Mouse (Mus musculus) MEL (cell line): Measurements from ENCODE around the gene Glt28d2. TPM values are rescaled to one million over a fixed set of nuclear protein-coding genes. Genes with fewer than 3 reads are reported as not detected.

ENCODE experiments used
- DNase-seq: peaks from one replicate; pipeline ENCODE4 v3.0.0; 2011; ENCODE audit warnings: low read depth, low spot score
- H3K27ac ChIP-seq: 2 replicates; pipeline ENCODE4 v1.5.1; 2012; ENCODE audit warnings: low read depth, mild to moderate bottlenecking, control low read depth, low read length, moderate library complexity; ENCODE audit not compliant: control insufficient read depth
- H3K27me3 ChIP-seq, 2 experiments: fragments of 150-350 bp in 1 of 2; sonication (generic) in 1 of 2; 2 replicates each; pipeline ENCODE4 v1.6.1; 2012; ENCODE audit warnings: low read length in 2 of 2, mild to moderate bottlenecking in 2 of 2, improper control_type of control experiment in 1 of 2, moderate library complexity in 1 of 2; ENCODE audit not compliant: insufficient read depth in 2 of 2, control insufficient read depth in 1 of 2
- H3K36me3 ChIP-seq, 2 experiments: 2 replicates each; pipeline ENCODE4 v1.6.1; 2012 to 2014; ENCODE audit warnings: low read length in 2 of 2, improper control_type of control experiment in 1 of 2, inconsistent platforms in 1 of 2, mild to moderate bottlenecking in 1 of 2; ENCODE audit not compliant: insufficient read depth in 2 of 2, control insufficient read depth in 1 of 2
- H3K4me1 ChIP-seq, 2 experiments: fragments of 150-350 bp in 1 of 2; sonication (generic) in 1 of 2; 2 replicates each; pipeline ENCODE4 v1.6.1; 2012; ENCODE audit warnings: low read length in 2 of 2, improper control_type of control experiment in 1 of 2, mild to moderate bottlenecking in 1 of 2; ENCODE audit not compliant: insufficient read depth in 2 of 2, control insufficient read depth in 1 of 2
- H3K4me3 ChIP-seq, 2 experiments: fragments of 150-350 bp in 1 of 2; sonication (generic) in 1 of 2; 2 replicates each; pipeline ENCODE4 v1.5.1; 2012; ENCODE audit warnings: low read depth in 2 of 2, low read length in 2 of 2, mild to moderate bottlenecking in 2 of 2, moderate library complexity in 2 of 2, control low read depth in 1 of 2, improper control_type of control experiment in 1 of 2; ENCODE audit not compliant: control insufficient read depth in 1 of 2, insufficient read depth in 1 of 2
- H3K79me2 ChIP-seq: 2 replicates; pipeline ENCODE4 v1.6.1; 2012; ENCODE audit warnings: mild to moderate bottlenecking, low read length, moderate library complexity; ENCODE audit not compliant: control insufficient read depth, poor library complexity, insufficient read depth
- H3K9ac ChIP-seq: 2 replicates; pipeline ENCODE4 v1.6.1; 2012; ENCODE audit warnings: low read depth, mild to moderate bottlenecking, control low read depth, low read length, moderate library complexity; ENCODE audit not compliant: control insufficient read depth, poor library complexity, severe bottlenecking
- H3K9me3 ChIP-seq: fragments of 150-350 bp; sonication (generic); replicated peaks from 2 replicates; pipeline ENCODE4 v1.6.1; 2012; ENCODE audit warnings: mild to moderate bottlenecking, low read length, improper control_type of control experiment, moderate library complexity; ENCODE audit not compliant: insufficient read depth
- BHLHE40 ChIP-seq: IDR thresholded peaks from 2 replicates; pipeline ENCODE4 v1.6.1; 2012; ENCODE audit warnings: low read depth, mild to moderate bottlenecking, inconsistent platforms, low read length, improper control_type of control experiment, borderline replicate concordance
- CHD2 ChIP-seq: IDR thresholded peaks from 2 replicates; pipeline ENCODE4 v1.6.1; 2011; ENCODE audit warnings: low read length, improper control_type of control experiment
- CTCF ChIP-seq, 3 experiments: IDR thresholded peaks in 2 of 3; conservative IDR thresholded peaks in 1 of 3; 2 replicates each; pipeline ENCODE4 v1.5.1; 2011 to 2012; ENCODE audit warnings: low read length in 3 of 3, low read depth in 2 of 3, mild to moderate bottlenecking in 2 of 3, improper control_type of control experiment in 1 of 3, inconsistent platforms in 1 of 3, mixed read lengths in 1 of 3, moderate library complexity in 1 of 3; ENCODE audit not compliant: control insufficient read depth in 1 of 3, insufficient read depth in 1 of 3, poor library complexity in 1 of 3, severe bottlenecking in 1 of 3
- E2F4 ChIP-seq: IDR thresholded peaks from 2 replicates; pipeline ENCODE4 v1.6.1; 2011; ENCODE audit warnings: low read depth, low read length, improper control_type of control experiment, borderline replicate concordance
- EP300 ChIP-seq, 2 experiments: IDR thresholded peaks; 2 replicates each; pipeline ENCODE4 v1.6.1; 2011; ENCODE audit warnings: improper control_type of control experiment in 2 of 2, low read length in 2 of 2, low read depth in 1 of 2, mild to moderate bottlenecking in 1 of 2
- ETS1 ChIP-seq: IDR thresholded peaks from 2 replicates; pipeline ENCODE4 v1.6.1; 2012; ENCODE audit warnings: low read depth, mild to moderate bottlenecking, inconsistent platforms, low read length, improper control_type of control experiment, moderate library complexity
- HCFC1 ChIP-seq: IDR thresholded peaks from 2 replicates; pipeline ENCODE4 v1.6.1; 2012; ENCODE audit warnings: low read depth, mild to moderate bottlenecking, inconsistent platforms, low read length, improper control_type of control experiment, moderate library complexity
- KAT2A ChIP-seq: conservative IDR thresholded peaks from 2 replicates; pipeline ENCODE4 v1.6.1; 2012; ENCODE audit warnings: low read depth, low read length, improper control_type of control experiment, inconsistent platforms
- MAFK ChIP-seq: IDR thresholded peaks from 2 replicates; pipeline ENCODE4 v1.6.1; 2011; ENCODE audit warnings: low read depth, mild to moderate bottlenecking, low read length, improper control_type of control experiment, borderline replicate concordance
- MAZ ChIP-seq: IDR thresholded peaks from 2 replicates; pipeline ENCODE4 v1.6.1; 2012; ENCODE audit warnings: low read depth, mild to moderate bottlenecking, inconsistent platforms, low read length, improper control_type of control experiment
- MEF2A ChIP-seq: IDR thresholded peaks from 2 replicates; pipeline ENCODE4 v1.6.1; 2014; ENCODE audit warnings: low read depth, mild to moderate bottlenecking, inconsistent platforms, low read length, improper control_type of control experiment; ENCODE audit not compliant: poor library complexity, insufficient replicate concordance, severe bottlenecking; ENCODE audit errors: extremely low read depth
- MXI1 ChIP-seq: IDR thresholded peaks from 2 replicates; pipeline ENCODE4 v1.6.1; 2011; ENCODE audit warnings: mild to moderate bottlenecking, low read depth, low read length, improper control_type of control experiment
- MYB ChIP-seq: IDR thresholded peaks from 2 replicates; pipeline ENCODE4 v1.6.1; 2011; ENCODE audit warnings: mild to moderate bottlenecking, low read depth, low read length, improper control_type of control experiment
- POLR2A ChIP-seq, 2 experiments: IDR thresholded peaks; 2 replicates each; pipeline ENCODE4 v1.6.1; 2011 to 2012; ENCODE audit warnings: low read length in 2 of 2, mild to moderate bottlenecking in 2 of 2, control low read depth in 1 of 2, improper control_type of control experiment in 1 of 2, low read depth in 1 of 2, moderate library complexity in 1 of 2; ENCODE audit not compliant: control insufficient read depth in 1 of 2, insufficient read depth in 1 of 2, poor library complexity in 1 of 2
- POLR2AphosphoS2 ChIP-seq: IDR thresholded peaks from 2 replicates; pipeline ENCODE4 v1.6.1; 2011; ENCODE audit warnings: low read length, improper control_type of control experiment
- RCOR1 ChIP-seq: IDR thresholded peaks from 2 replicates; pipeline ENCODE4 v1.6.1; 2012; ENCODE audit warnings: low read depth, mild to moderate bottlenecking, inconsistent platforms, low read length, improper control_type of control experiment
- SIN3A ChIP-seq: IDR thresholded peaks from 2 replicates; pipeline ENCODE4 v1.6.1; 2012; ENCODE audit warnings: low read length, improper control_type of control experiment, inconsistent platforms
- SMC3 ChIP-seq: IDR thresholded peaks from 2 replicates; pipeline ENCODE4 v1.6.1; 2011; ENCODE audit warnings: low read depth, low read length, improper control_type of control experiment
- TAL1 ChIP-seq: IDR thresholded peaks from 2 replicates; pipeline ENCODE4 v1.6.1; 2012; ENCODE audit warnings: mild to moderate bottlenecking, inconsistent platforms, low read length, moderate library complexity, mixed read lengths
- TBP ChIP-seq: IDR thresholded peaks from 2 replicates; pipeline ENCODE4 v1.8.0; 2011; ENCODE audit warnings: low read depth, low read length, improper control_type of control experiment
- UBTF ChIP-seq: IDR thresholded peaks from 2 replicates; pipeline ENCODE4 v1.6.1; 2012; ENCODE audit warnings: low read depth, mild to moderate bottlenecking, inconsistent platforms, low read length, improper control_type of control experiment, moderate library complexity, borderline replicate concordance; ENCODE audit not compliant: insufficient read depth
- USF1 ChIP-seq: IDR thresholded peaks from 2 replicates; pipeline ENCODE4 v1.6.1; 2014; ENCODE audit warnings: low read depth, mild to moderate bottlenecking, inconsistent platforms, low read length, improper control_type of control experiment, moderate library complexity
- USF2 ChIP-seq, 2 experiments: IDR thresholded peaks; 2 replicates each; pipeline ENCODE4 v1.6.1; 2011 to 2012; ENCODE audit warnings: improper control_type of control experiment in 2 of 2, low read length in 2 of 2, borderline replicate concordance in 1 of 2, inconsistent platforms in 1 of 2, low read depth in 1 of 2, mild to moderate bottlenecking in 1 of 2; ENCODE audit not compliant: insufficient read depth in 1 of 2
- ZKSCAN1 ChIP-seq: IDR thresholded peaks from 2 replicates; pipeline ENCODE4 v1.6.1; 2012; ENCODE audit warnings: low read depth, mild to moderate bottlenecking, inconsistent platforms, low read length, improper control_type of control experiment, moderate library complexity
- ZNF384 ChIP-seq: IDR thresholded peaks from 2 replicates; pipeline ENCODE4 v1.6.1; 2012; ENCODE audit warnings: low read depth, mild to moderate bottlenecking, inconsistent platforms, low read length, improper control_type of control experiment
- polyA plus RNA-seq, 2 experiments: library from polyadenylated mRNA; stranded (reverse) in 1 of 2; unstranded in 1 of 2; fragments of >175 nt in 1 of 2; fragments of >200 nt in 1 of 2; gene quantifications; 2 replicates each; pipeline versions ENCODE4 v1.2.1 to v1.2.4; 2012; ENCODE audit warnings: low replicate concordance in 2 of 2, low read depth in 1 of 2; ENCODE audit not compliant: insufficient read length in 2 of 2, insufficient read depth in 1 of 2, missing spikeins in 1 of 2
- total RNA-seq: library from RNA; depleted of rRNA; stranded (reverse); fragments of 300-350 nt; gene quantifications from 2 replicates; pipeline ENCODE4 v1.2.3, GENCODE M21; 2012

Glt28d2 gene
- total and polyA plus RNA-seq, 3 experiments, result not detected

GRCm38 (mm10) chr3:85904371-85904770, 17.1 kb upstream of the Glt28d2 start:
- TF ChIP-seq EP300 (IDR thresholded peaks at IDR 0.05; ENCODE audit: low read depth in 1 of 2, low read length in 2 of 2) (no peak), ZKSCAN1 (no peak), MXI1 (no peak), CTCF (IDR thresholded peaks at IDR 0.05 in 2 of 3, conservative IDR thresholded peaks at IDR 0.05 in 1 of 3; ENCODE audit: control insufficient read depth in 1 of 3, insufficient read depth in 1 of 3, low read depth in 2 of 3, low read length in 3 of 3, poor library complexity in 1 of 3, severe bottlenecking in 1 of 3) (no peak), USF2 (IDR thresholded peaks at IDR 0.05; ENCODE audit: borderline replicate concordance in 1 of 2, insufficient read depth in 1 of 2, low read depth in 1 of 2, low read length in 2 of 2) (no peak), HCFC1 (no peak), ETS1 (no peak), POLR2A (IDR thresholded peaks at IDR 0.05; ENCODE audit: control insufficient read depth in 1 of 2, insufficient read depth in 1 of 2, low read depth in 1 of 2, low read length in 2 of 2, poor library complexity in 1 of 2) (no peak), UBTF (no peak), E2F4 (no peak), SMC3 (no peak), RCOR1 (no peak), KAT2A (no peak), ZNF384 (no peak), MYB (no peak), TAL1 (no peak), MEF2A (no peak), SIN3A (no peak), MAZ (no peak), POLR2AphosphoS2 (no peak)
- H3K9me3 ChIP-seq, result no peaks in the 10 kb centered on the region
- H3K36me3 ChIP-seq, result no peaks in the 10 kb centered on the region
- no peak overlapping the region for H3K27ac ChIP-seq
- no peaks in the 10 kb centered on the region for H3K79me2 ChIP-seq
- no peak overlapping the region for H3K9ac ChIP-seq
- no peak overlapping the region for H3K4me3 ChIP-seq
- peaks cover 0 to 2% of the 10 kb centered on the region in 2 experiments; a peak in 1 of 4 replicates for H3K27me3 ChIP-seq
- H3K4me1 ChIP-seq, result no peaks in the 10 kb centered on the region
- no peak for DNase-seq

GRCm38 (mm10) chr3:85895020-85895419, 7.7 kb upstream of the Glt28d2 start:
- no peaks in the 10 kb centered on the region for H3K4me1 ChIP-seq
- no peak overlapping the region for H3K4me3 ChIP-seq
- H3K27ac ChIP-seq, result no peak overlapping the region
- no peaks in the 10 kb centered on the region; a peak in 1 of 4 replicates for H3K27me3 ChIP-seq
- no peaks in the 10 kb centered on the region for H3K9me3 ChIP-seq
- H3K9ac ChIP-seq, result no peak overlapping the region
- H3K36me3 ChIP-seq, result no peaks in the 10 kb centered on the region
- no peak for TF ChIP-seq CHD2
- TF ChIP-seq BHLHE40, result no peak
- TF ChIP-seq USF1, result no peak
- TF ChIP-seq MAFK, result no peak
- no peak for TF ChIP-seq TBP
- no peak for TF ChIP-seq POLR2A (IDR thresholded peaks at IDR 0.05; ENCODE audit: control insufficient read depth in 1 of 2, insufficient read depth in 1 of 2, low read depth in 1 of 2, low read length in 2 of 2, poor library complexity in 1 of 2)
- no peak for TF ChIP-seq MYB
- H3K79me2 ChIP-seq, result no peaks in the 10 kb centered on the region
- DNase-seq, result no peak
